Mouse (Mus musculus) Muller cell, postnatal 12 days (primary cell): ENCODE data around the gene Tas2r105.

Experiments used
- DNase-seq: peaks from one replicate; pipeline ENCODE4 v3.0.0-alpha.2; 2015; ENCODE audit errors: inconsistent ontology term

Tas2r105 gene

DNA sequence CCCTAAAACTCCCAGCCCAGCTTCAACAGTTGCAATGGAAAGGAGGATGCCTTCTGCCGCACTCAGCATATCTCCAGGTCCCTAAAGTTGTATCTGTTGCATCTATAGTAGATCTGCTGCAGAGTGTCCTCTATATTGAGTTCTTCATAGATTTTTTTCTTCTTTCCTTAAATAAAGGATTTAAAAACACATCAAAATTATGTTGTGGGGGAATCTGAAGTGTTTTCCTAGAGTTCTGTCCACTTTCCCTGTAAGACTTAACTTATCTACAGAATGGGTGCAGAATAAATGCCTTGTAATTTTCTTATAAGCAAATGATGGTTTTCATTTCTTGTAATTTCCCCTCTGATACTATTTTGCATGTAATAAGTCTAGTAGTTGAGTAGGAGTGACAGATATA, at the start of gene Tas2r105:
Gene Tas2r105, minus strand, starts transcription at position 101 of the 400 bp plus-strand sequence.
- no peak for DNase-seq

GRCm38 (mm10) chr6:131712803-131713202, 25.5 kb upstream of the Tas2r105 start:
- peak; percentile 0 for DNase-seq

GRCm38 (mm10) chr6:131689963-131690362, 2.7 kb upstream of the Tas2r105 start, which contains the start of gene Tas2r114:
TSS of gene Tas2r114 (minus strand) at chr6:131690063.
- DNase-seq = no peak

DNA sequence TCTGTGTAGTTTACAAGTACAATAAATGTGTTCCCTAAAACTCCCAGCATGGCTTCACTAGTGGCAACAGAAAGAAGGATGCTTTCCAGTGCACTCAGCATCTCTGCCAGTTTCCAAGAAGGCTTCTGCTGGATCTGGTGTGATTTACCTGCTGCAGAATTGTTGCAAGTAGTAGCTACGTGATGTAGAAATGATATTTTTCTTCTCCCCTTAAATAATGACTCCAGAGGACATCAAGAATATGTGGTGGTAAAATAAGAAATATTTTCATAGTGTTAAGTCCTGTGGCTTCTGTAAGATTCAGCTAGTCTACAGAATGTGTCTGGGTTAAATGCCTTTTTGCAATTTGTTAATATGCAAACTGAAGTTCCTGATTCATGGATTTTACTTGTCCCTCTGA, 1.7 kb downstream of the Tas2r105 start, which contains the start of gene Tas2r104:
Gene Tas2r104, minus strand, starts transcription at position 101 of the 400 bp plus-strand sequence.
- no peak for DNase-seq

GRCm38 (mm10) chr6:131678786-131679185, 8.5 kb downstream of the Tas2r105 start, which contains the start of gene Tas2r106:
TSS of gene Tas2r106 (minus strand) at chr6:131678886.
- no peak for DNase-seq

GRCm38 (mm10) chr6:131660049-131660448, 27.2 kb downstream of the Tas2r105 start, which contains the start of gene Tas2r107:
TSS of gene Tas2r107 (minus strand) at chr6:131660149.
- DNase-seq = no peak
